Mouse (Mus musculus) C2C12 (cell line): ENCODE measurements around the gene Ern1.

Experiments
- CEBPB ChIP-seq: IDR thresholded peaks from one replicate; pipeline ENCODE4 v1.6.1; 2011; ENCODE audit warnings: low read depth, mild to moderate bottlenecking, control low read depth, moderate library complexity
- CTCF ChIP-seq: IDR thresholded peaks from one replicate; pipeline ENCODE4 v1.5.1; 2011; ENCODE audit not compliant: control insufficient read depth, insufficient read depth, insufficient read length
- MAX ChIP-seq: IDR thresholded peaks from one replicate; pipeline ENCODE4 v1.6.1; 2011; ENCODE audit warnings: mild to moderate bottlenecking, control low read depth
- MYOD1 ChIP-seq: IDR thresholded peaks from one replicate; pipeline ENCODE4 v1.6.1; 2011; ENCODE audit warnings: low read depth; ENCODE audit not compliant: control insufficient read depth, insufficient read length
- MYOG ChIP-seq: IDR thresholded peaks from one replicate; pipeline ENCODE4 v1.6.1; 2011; ENCODE audit not compliant: control insufficient read depth, insufficient read length; ENCODE audit errors: extremely low read depth
- USF1 ChIP-seq: IDR thresholded peaks from one replicate; pipeline ENCODE4 v1.6.1; 2011; ENCODE audit warnings: low read depth, mild to moderate bottlenecking, control low read depth, moderate library complexity

DNA sequence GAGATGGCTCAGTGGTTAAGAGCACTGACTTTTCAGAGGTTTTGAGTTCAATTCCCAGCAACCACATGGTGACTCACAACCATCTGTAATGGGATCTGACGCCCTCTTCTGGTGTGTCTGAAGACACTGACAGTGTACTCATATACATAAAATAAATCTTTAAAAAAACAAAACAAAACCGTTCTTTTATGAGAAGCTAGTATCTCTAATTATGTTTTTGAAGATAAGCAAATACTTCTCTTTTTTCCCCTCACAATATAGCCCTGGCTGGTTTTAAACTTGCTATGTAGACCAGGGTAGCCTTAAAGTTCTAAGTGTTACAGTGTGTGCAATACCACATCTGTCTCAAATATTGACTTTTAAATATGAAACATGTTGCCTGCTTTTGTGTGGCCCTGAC, 76.5 kb downstream of the Ern1 start:
- TF ChIP-seq MAX (no peak), MYOD1 (no peak), CTCF (no peak), USF1 (no peak), CEBPB (no peak), MYOG (no peak)
